Mouse (Mus musculus) adipose tissue, adult 10 weeks (tissue): ENCODE data around the gene Lrrc10b. TPM values are rescaled to one million over a fixed set of nuclear protein-coding genes. Genes with fewer than 3 reads are reported as not detected.

Experiments used
- polyA plus RNA-seq: library from polyadenylated mRNA; stranded (reverse); fragments of 350-450 nt; fragmentation: Illumina TruSeq; extraction: RNeasy Lipid Tissue Mini Kit (QIAGEN cat#74804); gene quantifications from one replicate; pipeline ENCODE4 v1.2.3, GENCODE M21; 2014; ENCODE audit warnings: low read depth, low replicate concordance

Lrrc10b gene
- 4.4 TPM for polyA plus RNA-seq

DNA sequence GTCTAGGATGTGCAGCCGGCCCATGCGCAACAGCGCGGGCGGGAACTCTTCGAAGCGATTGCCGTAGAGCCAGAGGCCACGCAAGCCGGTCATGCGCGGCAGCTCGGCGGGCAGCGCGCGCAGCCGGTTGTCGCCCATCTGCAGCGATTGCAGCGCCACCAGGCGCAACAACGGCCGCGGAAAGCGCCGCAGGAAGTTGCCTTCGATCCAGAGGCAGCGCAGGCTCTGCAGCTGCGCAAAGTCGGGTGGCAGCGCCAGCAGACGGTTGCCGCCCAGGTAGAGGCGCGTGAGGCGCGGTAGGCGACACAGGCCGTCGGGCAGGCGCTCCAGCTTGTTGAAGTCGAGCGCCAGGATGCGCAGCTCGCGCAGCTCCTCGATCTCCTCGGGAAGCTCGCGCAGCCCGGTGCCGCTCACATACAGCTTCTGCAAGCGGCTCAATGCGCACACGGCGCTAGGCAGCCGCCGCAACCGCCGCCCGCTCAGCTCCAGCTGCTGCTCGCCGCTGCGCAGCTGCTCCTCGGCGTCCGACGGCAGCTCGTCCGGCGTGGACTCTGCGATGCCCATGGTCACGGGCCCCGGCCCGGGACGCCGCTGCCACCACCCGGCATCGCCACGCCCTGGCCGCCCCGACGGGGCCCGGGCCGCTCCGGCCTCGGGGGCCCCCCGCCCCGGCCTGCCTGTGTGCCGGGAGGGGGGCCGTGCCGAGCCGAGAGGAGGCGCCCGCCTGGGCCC lies at the start of gene Lrrc10b:
Gene Lrrc10b (minus strand): TSS at position 722 of the 732 bp plus-strand sequence.

DNA sequence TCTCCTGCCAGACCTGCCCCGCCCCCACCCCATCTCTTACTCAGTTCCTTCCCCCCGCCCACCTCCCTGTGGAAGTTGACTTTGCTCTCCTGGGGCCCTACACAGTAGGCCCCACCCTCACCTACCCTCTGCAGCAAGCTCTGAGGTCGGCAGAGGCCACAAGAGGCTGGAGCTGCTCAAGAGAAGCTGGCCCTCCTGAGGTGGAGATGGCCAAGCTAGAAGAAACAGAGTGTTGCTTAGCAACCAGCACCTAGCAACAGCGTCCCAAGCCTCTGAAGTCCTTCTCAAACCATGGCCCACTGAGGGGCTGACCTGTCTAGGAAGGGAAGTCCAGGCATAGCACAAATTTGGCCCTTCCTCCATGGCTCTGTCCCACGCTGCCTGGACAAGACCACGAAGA lies 25.4 kb upstream of the Lrrc10b start, which contains the start of gene Ppp1r32:
Gene Ppp1r32 (minus strand): TSS at position 226 of the 400 bp plus-strand sequence.

Other genes starting within 250 kb of the Lrrc10b start
- 8.1 TPM for gene Myrf, start 216.7 kb downstream of the Lrrc10b start, polyA plus RNA-seq
- gene Dagla, start 152.6 kb downstream of the Lrrc10b start, polyA plus RNA-seq, result 6.8 TPM
- gene Syt7, start 68.4 kb downstream of the Lrrc10b start, polyA plus RNA-seq, result 3.0 TPM
- gene Ppp1r32, start 25.5 kb upstream of the Lrrc10b start, polyA plus RNA-seq, result 6.6 TPM
- gene Cpsf7, start 67.8 kb upstream of the Lrrc10b start, polyA plus RNA-seq, result 54.1 TPM
- gene Sdhaf2, start 68.7 kb upstream of the Lrrc10b start, polyA plus RNA-seq, result 47.1 TPM
- gene Tmem216, start 98.8 kb upstream of the Lrrc10b start, polyA plus RNA-seq, result 32.2 TPM
- gene Cyb561a3, start 119.7 kb upstream of the Lrrc10b start, polyA plus RNA-seq, result 19.0 TPM
- 9.8 TPM for gene Tmem138, start 119.9 kb upstream of the Lrrc10b start, polyA plus RNA-seq
- 176 TPM for gene Ddb1, start 147.9 kb upstream of the Lrrc10b start, polyA plus RNA-seq
- gene Tkfc, start 148.2 kb upstream of the Lrrc10b start, polyA plus RNA-seq, result 17.4 TPM
- gene Vwce, start 176.7 kb upstream of the Lrrc10b start, polyA plus RNA-seq, result 0.17 TPM
- gene Pga5, start 220.6 kb upstream of the Lrrc10b start, polyA plus RNA-seq, result not detected
- 24.5 TPM for gene Vps37c, start 231.3 kb upstream of the Lrrc10b start, polyA plus RNA-seq